Mouse (Mus musculus) heart, embryonic 15.5 days (tissue): ENCODE data around the gene Pnpla6. TPM values are rescaled to one million over a fixed set of nuclear protein-coding genes. Genes with fewer than 3 reads are reported as not detected.
A peak's percentile ranks its signal among the peaks of the same experiment; 100 is the strongest.
"Not testable (repeated sequence)": the region's sequence is repeated elsewhere in the genome, so short reads cannot be mapped to it uniquely, and the experiment has no call there.

Experiments used
- ATAC-seq: fragments of 200-750 bp; cut with Nextera tagmentation; replicated peaks from 2 replicates; pipeline ENCODE4 v1.8.0; 2017; ENCODE audit warnings: low read depth, moderate TSS enrichment; ENCODE audit not compliant: insufficient number of reproducible peaks, insufficient read depth, low FRiP score
- H3K27ac ChIP-seq: fragments of 300-500 bp; sonication (generic); 2 replicates; pipeline ENCODE4 v1.5.1; 2015; ENCODE audit warnings: mild to moderate bottlenecking, inconsistent platforms
- H3K27me3 ChIP-seq: fragments of 300-500 bp; sonication (generic); 2 replicates; pipeline ENCODE4 v1.6.1; 2015; ENCODE audit warnings: inconsistent platforms
- H3K36me3 ChIP-seq: fragments of 300-500 bp; sonication (generic); 2 replicates; pipeline ENCODE4 v1.6.1; 2015; ENCODE audit warnings: mild to moderate bottlenecking, inconsistent platforms
- H3K4me1 ChIP-seq: fragments of 300-500 bp; sonication (generic); replicated peaks from 2 replicates; pipeline ENCODE4 v1.6.1; 2015; ENCODE audit warnings: inconsistent platforms
- H3K4me2 ChIP-seq: fragments of 300-500 bp; sonication (generic); 2 replicates; pipeline ENCODE4 v1.6.1; 2015; ENCODE audit warnings: inconsistent platforms, mild to moderate bottlenecking, moderate library complexity
- H3K4me3 ChIP-seq: fragments of 300-500 bp; sonication (generic); 2 replicates; pipeline ENCODE4 v1.5.1; 2015; ENCODE audit warnings: mild to moderate bottlenecking, inconsistent platforms
- H3K9ac ChIP-seq: fragments of 300-500 bp; sonication (generic); 2 replicates; pipeline ENCODE4 v1.6.1; 2015; ENCODE audit warnings: mild to moderate bottlenecking, inconsistent platforms
- H3K9me3 ChIP-seq: fragments of 300-500 bp; sonication (generic); replicated peaks from 2 replicates; pipeline ENCODE4 v1.6.1; 2016; ENCODE audit warnings: inconsistent platforms
- WGBS: fragments of 180-500 bp; shearing (Covaris S2); methylation state at CpG from one replicate; pipeline ENCODE4 v1.1.7; 2015; ENCODE audit warnings: mixed read lengths; 5-methylcytosine and 5-hydroxymethylcytosine counted together
- polyA plus RNA-seq: library from polyadenylated mRNA; unstranded; fragments of >200 nt; fragmentation: Nextera tagmentation; extraction: Ambion mirVana; gene quantifications from 2 replicates; pipeline ENCODE4 v1.2.1, GENCODE M21; 2015

The Pnpla6 gene
- polyA plus RNA-seq, 1 experiment from 2014 or later = 14.2 TPM

DNA sequence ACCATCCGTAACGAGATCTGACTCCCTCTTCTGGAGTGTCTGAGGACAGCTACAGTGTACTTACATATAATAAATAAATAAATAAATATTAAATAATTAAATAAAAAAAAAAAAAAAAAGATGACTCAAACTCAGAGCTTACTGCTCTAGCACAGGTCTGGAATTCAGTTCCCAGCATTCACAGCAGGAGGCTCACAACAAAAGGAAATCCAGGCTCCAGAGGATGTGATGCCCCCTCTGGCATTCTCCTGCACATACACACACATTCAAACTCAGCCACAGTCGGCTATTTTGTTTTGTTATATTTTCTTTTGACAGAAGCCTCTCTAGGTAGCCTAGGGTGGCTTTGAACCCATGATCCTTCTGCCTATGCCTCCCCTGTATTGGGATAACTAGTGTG, 66.8 kb downstream of the Pnpla6 start:
- not testable (repeated sequence) for ATAC-seq, H3K4me3 ChIP-seq, H3K4me1 ChIP-seq, H3K36me3 ChIP-seq, H3K27ac ChIP-seq, H3K9ac ChIP-seq, H3K4me2 ChIP-seq, H3K9me3 ChIP-seq, H3K27me3 ChIP-seq
- WGBS = 80% methylated on average over 3 of the region's 3 CpGs

DNA sequence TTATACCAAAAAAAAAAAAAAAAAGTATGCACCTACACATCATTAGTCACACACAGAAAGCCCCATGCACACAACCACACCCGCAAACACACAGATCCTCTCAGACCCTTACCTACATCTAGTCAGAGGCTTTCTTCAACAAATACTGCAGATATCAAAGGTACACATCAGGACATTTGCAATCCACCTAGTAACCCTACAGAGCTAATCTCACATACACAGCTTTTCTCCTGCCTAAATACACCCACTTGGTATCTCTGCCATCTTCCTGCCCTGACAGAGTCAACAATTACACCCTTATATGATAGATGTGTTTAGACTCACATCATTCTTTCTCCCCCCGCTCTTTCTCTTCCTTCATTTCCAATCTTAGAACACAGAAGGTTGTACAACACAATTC, 71.3 kb downstream of the Pnpla6 start:
- no peak overlapping the region for H3K9ac ChIP-seq
- no peaks in the 10 kb centered on the region for H3K36me3 ChIP-seq
- H3K27ac ChIP-seq = no peak overlapping the region
- H3K4me3 ChIP-seq = no peak overlapping the region
- H3K4me1 ChIP-seq = peaks cover 11% of the 10 kb centered on the region
- 87% methylated on average over 2 of the region's 2 CpGs for WGBS
- ATAC-seq = no peak
- H3K9me3 ChIP-seq = no peaks in the 10 kb centered on the region
- H3K4me2 ChIP-seq = no peak overlapping the region
- H3K27me3 ChIP-seq = peaks cover 20% of the 10 kb centered on the region

DNA sequence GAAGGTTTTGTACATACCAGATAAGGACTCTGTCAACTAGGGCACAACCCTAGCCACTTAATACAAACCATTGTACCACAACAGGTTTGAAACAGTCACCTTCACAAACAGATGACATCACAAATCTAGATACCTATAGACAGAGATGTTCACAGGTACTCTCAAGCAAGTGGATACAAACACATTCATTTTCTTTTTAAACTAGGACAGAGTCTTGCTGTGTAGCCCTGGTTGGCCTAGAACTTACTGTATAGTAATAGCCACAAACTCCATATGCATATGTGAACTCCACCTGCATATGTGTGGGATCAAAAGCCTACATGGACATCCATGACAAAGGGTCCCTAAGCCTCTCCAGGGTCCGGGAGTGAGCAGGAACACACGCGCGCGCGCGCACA, 71.8 kb downstream of the Pnpla6 start, which contains the start of gene Camsap3:
TSS of gene Camsap3 (plus strand) at position 301 of the 398 bp plus-strand sequence.
- peak within 1 kb of the TSS; percentile 71 for H3K9ac ChIP-seq
- peak within 1 kb of the TSS; percentile 68 for H3K4me3 ChIP-seq
- peak within 1 kb of the TSS; percentile 100 for H3K4me2 ChIP-seq
- no peaks in the 10 kb centered on the region for H3K9me3 ChIP-seq
- H3K27me3 ChIP-seq = peaks cover 20% of the 10 kb centered on the region
- WGBS = 5% methylated on average over 7 of the region's 7 CpGs
- no peak within 1 kb of the TSS for H3K27ac ChIP-seq
- ATAC-seq = no peak
- no peaks in the 10 kb centered on the region for H3K36me3 ChIP-seq
- peaks cover 11% of the 10 kb centered on the region for H3K4me1 ChIP-seq

- H3K9me3 ChIP-seq = no peaks in the 10 kb centered on the region
- ATAC-seq = no peak; the same call in 1 of the 2 replicates
- H3K27ac ChIP-seq = no peak overlapping the region
- H3K4me1 ChIP-seq = peaks cover 11% of the 10 kb centered on the region
- H3K9ac ChIP-seq = peak overlapping the region; percentile 71
- H3K27me3 ChIP-seq = peaks cover 20% of the 10 kb centered on the region
- under 1% methylated on average over 76 of the region's 77 CpGs for WGBS
- H3K4me3 ChIP-seq = peak overlapping the region; percentile 68
- no peaks in the 10 kb centered on the region for H3K36me3 ChIP-seq
- peak overlapping the region; percentile 100 for H3K4me2 ChIP-seq
Measured at GRCm38 (mm10) chr8:3587391-3588257, 72.4 kb downstream of the Pnpla6 start.

DNA sequence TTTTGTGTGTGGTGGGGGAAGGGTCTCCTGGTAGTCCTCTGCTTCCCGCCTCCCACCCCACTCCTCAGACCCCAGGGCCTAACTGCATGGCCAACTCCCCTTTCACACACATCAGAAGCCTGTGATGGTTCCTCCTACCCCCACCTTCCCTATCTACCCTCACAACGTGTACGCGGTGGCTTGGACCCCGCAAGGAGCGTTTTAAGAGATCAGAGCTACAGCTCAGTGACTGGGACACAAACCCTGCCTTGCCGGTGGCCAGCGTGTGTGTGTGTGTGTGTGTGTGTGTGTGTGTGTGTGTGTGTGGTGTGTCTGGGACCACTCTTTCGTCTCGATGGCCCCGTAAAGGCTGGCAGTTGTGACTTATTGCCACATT, 73.1 kb downstream of the Pnpla6 start:
- ATAC-seq = peak; percentile 34
- no peak overlapping the region for H3K27ac ChIP-seq
- H3K4me2 ChIP-seq = peak overlapping the region; percentile 100
- WGBS = 12% methylated on average over 11 of the region's 11 CpGs
- peaks cover 20% of the 10 kb centered on the region for H3K27me3 ChIP-seq
- peak overlapping the region; percentile 71 for H3K9ac ChIP-seq
- peak overlapping the region; percentile 68 for H3K4me3 ChIP-seq
- H3K9me3 ChIP-seq = no peaks in the 10 kb centered on the region
- H3K36me3 ChIP-seq = no peaks in the 10 kb centered on the region
- H3K4me1 ChIP-seq = peaks cover 11% of the 10 kb centered on the region

- no peaks in the 10 kb centered on the region for H3K36me3 ChIP-seq
- no peak for ATAC-seq
- H3K9me3 ChIP-seq = no peaks in the 10 kb centered on the region
- 52% methylated on average over 3 of the region's 3 CpGs for WGBS
- H3K4me3 ChIP-seq = no peak overlapping the region
- H3K9ac ChIP-seq = no peak overlapping the region
- H3K4me2 ChIP-seq = no peak overlapping the region
- 0 out of 2 replicates have a peak, but pooled peaks cover 4% of the 10 kb centered on the region for H3K4me1 ChIP-seq
- no peaks in the 10 kb centered on the region for H3K27me3 ChIP-seq
- H3K27ac ChIP-seq = no peak overlapping the region
Measured at GRCm38 (mm10) chr8:3593470-3593869, 78.3 kb downstream of the Pnpla6 start.

Other genes starting within 250 kb of the Pnpla6 start
- 50.5 and 58.4 TPM in 2 replicates for gene Insr, start 235.8 kb upstream of the Pnpla6 start, polyA plus RNA-seq
- gene A430078G23Rik, start 162.0 kb upstream of the Pnpla6 start, polyA plus RNA-seq = 0.10 and 1.1 TPM in 2 replicates
- gene Arhgef18, start 122.4 kb upstream of the Pnpla6 start, polyA plus RNA-seq = 4.1 and 6.0 TPM in 2 replicates
- 5.2 and 5.8 TPM in 2 replicates for gene Pex11g, start 47.7 kb upstream of the Pnpla6 start, polyA plus RNA-seq
- not detected in 2 replicates for gene Tex45, start 44.5 kb upstream of the Pnpla6 start, polyA plus RNA-seq
- gene Zfp358, start 22.2 kb upstream of the Pnpla6 start, polyA plus RNA-seq = 26.4 and 34.9 TPM in 2 replicates
- 42.3 and 54.2 TPM in 2 replicates for gene Mcoln1, start 14.9 kb upstream of the Pnpla6 start, polyA plus RNA-seq
- gene C330021F23Rik, start 52.6 kb downstream of the Pnpla6 start, polyA plus RNA-seq = 4.8 and 5.4 TPM in 2 replicates
- 1.3 and 3.0 TPM in 2 replicates for gene Camsap3, start 71.9 kb downstream of the Pnpla6 start, polyA plus RNA-seq
- 27.0 and 36.3 TPM in 2 replicates for gene Xab2, start 105.9 kb downstream of the Pnpla6 start, polyA plus RNA-seq
- 72.7 and 104 TPM in 2 replicates for gene Pet100, start 106.2 kb downstream of the Pnpla6 start, polyA plus RNA-seq
- gene Pcp2, start 110.2 kb downstream of the Pnpla6 start, polyA plus RNA-seq = 0.33 TPM in 1 of 2 replicates, not detected in the other
- gene Stxbp2, start 115.6 kb downstream of the Pnpla6 start, polyA plus RNA-seq = 35.1 and 55.6 TPM in 2 replicates
- 0.16 TPM in 1 of 2 replicates, not detected in the other for gene Retn, start 140.4 kb downstream of the Pnpla6 start, polyA plus RNA-seq
- 0.29 and 0.51 TPM in 2 replicates for gene Mcemp1, start 150.4 kb downstream of the Pnpla6 start, polyA plus RNA-seq
- 5.7 and 6.6 TPM in 2 replicates for gene Fcor, start 157.0 kb downstream of the Pnpla6 start, polyA plus RNA-seq
- gene Trappc5, start 160.9 kb downstream of the Pnpla6 start, polyA plus RNA-seq = 30.5 and 34.0 TPM in 2 replicates
- gene Fcer2a, start 178.8 kb downstream of the Pnpla6 start, polyA plus RNA-seq = 0.14 TPM in 1 of 2 replicates, not detected in the other
- gene Clec4g, start 205.3 kb downstream of the Pnpla6 start, polyA plus RNA-seq = 3.2 and 3.6 TPM in 2 replicates
- 0.11 and 0.34 TPM in 2 replicates for gene Cd209a, start 233.6 kb downstream of the Pnpla6 start, polyA plus RNA-seq